In the genomic region with DNA sequence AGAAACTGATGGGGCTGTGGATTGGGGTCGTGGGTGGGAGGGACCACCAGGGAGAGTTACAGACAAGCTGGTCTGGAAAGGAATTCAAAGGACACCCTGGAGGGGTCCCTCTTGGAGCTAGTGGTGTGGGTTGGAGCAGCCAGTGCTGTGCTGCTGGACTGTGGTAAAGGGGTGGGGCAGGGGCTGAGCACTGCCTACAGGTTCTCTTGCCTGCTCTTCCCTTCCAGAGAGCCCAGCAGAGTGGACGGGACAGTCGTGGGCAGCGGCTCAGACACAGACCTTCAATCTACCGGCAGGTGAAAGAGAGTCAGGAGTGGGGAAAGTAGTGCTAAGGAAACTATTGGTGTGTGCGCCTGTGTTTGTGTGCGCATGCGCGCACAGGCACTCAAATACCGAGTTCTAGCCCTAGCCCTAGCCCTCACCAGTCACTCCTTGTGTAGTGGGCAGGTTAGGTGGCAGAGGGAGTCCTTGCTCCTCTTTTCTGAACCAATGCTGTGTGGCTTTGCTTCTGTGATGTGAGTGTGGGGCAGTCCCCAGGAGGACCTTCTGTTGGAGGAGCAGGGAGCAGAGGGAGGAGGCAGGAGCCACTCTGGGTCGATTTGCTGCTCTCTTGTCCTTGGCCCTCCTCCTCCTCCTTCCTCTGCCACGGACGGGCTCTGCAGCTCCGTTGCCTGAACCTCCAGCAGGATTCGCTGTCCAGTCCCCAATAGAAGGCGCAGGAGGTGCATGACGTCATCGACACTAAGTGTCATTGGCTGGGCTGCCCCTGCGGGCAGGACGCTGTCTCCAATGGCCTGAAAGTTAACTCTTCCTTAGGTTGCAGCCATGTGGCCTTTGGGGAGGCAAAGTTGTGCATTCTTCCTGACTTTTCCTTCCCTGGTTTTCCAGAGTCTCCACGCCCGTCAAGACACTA, we compare ENCODE assay signal across 8 mouse cellular contexts. TPM values are rescaled to one million over a fixed set of nuclear protein-coding genes. Genes with fewer than 3 reads are reported as not detected.
DNase-seq lines count a peak whose midpoint lies in the region; ATAC-seq lines count a peak whose summit lies in the region.

No protein-coding gene starts in this region.

- 12% methylated on average over 21 of the region's 22 CpGs for WGBS in intestine, embryonic 15.5 days
- WGBS in midbrain, embryonic 11.5 days, result 11% methylated on average over 22 of the region's 22 CpGs

- peak overlapping the region; percentile 38 for H3K4me3 ChIP-seq in intestine, embryonic 15.5 days (replicated peaks)
- H3K4me3 ChIP-seq in midbrain, embryonic 11.5 days (ENCODE audit: low read depth, low read length), result peak overlapping the region; percentile 20

- DNase-seq in adrenal gland, postnatal 10 days, result peak; percentile 95
- DNase-seq in embryo, embryonic 11.5 days (ENCODE audit: low read depth, low spot score), result peak; percentile 93
- DNase-seq in gastrocnemius, postnatal 36 days, result peak; percentile 78 to 90
- DNase-seq in left cerebral cortex, postnatal 36 days (ENCODE audit: low spot score in 2 of 2), result peak; percentile 86 to 87
- DNase-seq in midbrain, embryonic 11.5 days (ENCODE audit: low spot score, missing footprints), result peak; percentile 97
- peak; percentile 96 for DNase-seq in skeletal muscle tissue, adult 2 months (ENCODE audit: low read depth, low spot score)

- H3K36me3 ChIP-seq in intestine, embryonic 15.5 days, result no peaks in the 10 kb centered on the region
- H3K36me3 ChIP-seq in midbrain, embryonic 11.5 days (ENCODE audit: control insufficient read depth, insufficient read depth, low read length), result no peaks in the 10 kb centered on the region

- H3K4me2 ChIP-seq in intestine, embryonic 15.5 days (replicated peaks), result peak overlapping the region; percentile 73
- peak overlapping the region; percentile 36 for H3K4me2 ChIP-seq in midbrain, embryonic 11.5 days

- peaks cover 43% of the 10 kb centered on the region for H3K4me1 ChIP-seq in intestine, embryonic 15.5 days (replicated peaks)
- peaks cover 49% of the 10 kb centered on the region for H3K4me1 ChIP-seq in midbrain, embryonic 11.5 days (ENCODE audit: control insufficient read depth, insufficient read depth, low read length)

- intact Hi-C loops in gastrocnemius, postnatal 36 days (cut with DNase I), result no loop called here
- intact Hi-C loops in left cerebral cortex, postnatal 36 days (cut with DNase I), result no loop called here

- ATAC-seq in intestine, embryonic 15.5 days, result peak; percentile 95
- peak; percentile 91 for ATAC-seq in midbrain, embryonic 11.5 days (ENCODE audit: low FRiP score)
- no peak for ATAC-seq in activated CD4-positive, CD25-positive, alpha-beta regulatory T cell, adult 4 months

- peaks cover 28% of the 10 kb centered on the region for H3K27me3 ChIP-seq in intestine, embryonic 15.5 days (replicated peaks)
- peaks cover 25% of the 10 kb centered on the region for H3K27me3 ChIP-seq in midbrain, embryonic 11.5 days (ENCODE audit: control insufficient read depth, insufficient read depth, low read length)

- H3K9ac ChIP-seq in intestine, embryonic 15.5 days, result peak overlapping the region; percentile 31; the same call in 1 of the 2 replicates
- H3K9ac ChIP-seq in midbrain, embryonic 11.5 days (ENCODE audit: low read length), result peak overlapping the region; percentile 59

- no peaks in the 10 kb centered on the region for H3K9me3 ChIP-seq in intestine, embryonic 15.5 days
- H3K9me3 ChIP-seq in midbrain, embryonic 11.5 days (ENCODE audit: control insufficient read depth, low read length), result no peaks in the 10 kb centered on the region

- H3K27ac ChIP-seq in intestine, embryonic 15.5 days, result peak overlapping the region; percentile 86
- peak overlapping the region; percentile 73 for H3K27ac ChIP-seq in midbrain, embryonic 11.5 days (ENCODE audit: low read depth, low read length)

RNA-seq across cellular contexts. Expression of a gene that starts 3.5 kb away (rescaled TPM):
- 10 to 100 TPM; 40.8 to 44.7 TPM for total RNA-seq in adrenal gland, postnatal 10 days (2021)
- 10 to 100 TPM in 1 of 2 experiments, 1 to 10 TPM in 1; 8.4 to 13.6 TPM for total RNA-seq in gastrocnemius, postnatal 36 days (2021)
- polyA plus RNA-seq in intestine, embryonic 15.5 days (2015; fragmentation: Nextera tagmentation; extraction: Ambion mirVana), result 12.5 and 12.9 TPM in 2 replicates
- total RNA-seq in left cerebral cortex, postnatal 36 days (2021), result 10 to 100 TPM; 44.2 TPM
- 1.7 and 2.1 TPM in 2 replicates for polyA plus RNA-seq in midbrain, embryonic 11.5 days (2014; fragmentation: Nextera tagmentation; extraction: Ambion mirVana)
- polyA plus RNA-seq in activated CD4-positive, CD25-positive, alpha-beta regulatory T cell, adult 4 months (2017; shearing (Covaris generic)), result not detected

RNA-seq across cellular contexts. Expression of a gene that starts 4.2 kb away (rescaled TPM):
- total RNA-seq in adrenal gland, postnatal 10 days (2021), result 1 to 10 TPM; 4.1 to 6.0 TPM
- total RNA-seq in gastrocnemius, postnatal 36 days (2021), result under 1 TPM; 0.46 to 0.74 TPM
- polyA plus RNA-seq in intestine, embryonic 15.5 days (2015; fragmentation: Nextera tagmentation; extraction: Ambion mirVana), result 1.0 and 1.3 TPM in 2 replicates
- 1 to 10 TPM; 4.3 to 6.2 TPM for total RNA-seq in left cerebral cortex, postnatal 36 days (2021)
- polyA plus RNA-seq in midbrain, embryonic 11.5 days (2014; fragmentation: Nextera tagmentation; extraction: Ambion mirVana), result 0.22 and 1.0 TPM in 2 replicates
- not detected for polyA plus RNA-seq in activated CD4-positive, CD25-positive, alpha-beta regulatory T cell, adult 4 months (2017; shearing (Covaris generic))

RNA-seq across cellular contexts. Expression of a gene that starts 30.7 kb away (rescaled TPM):
- 10 to 100 TPM; 11.1 to 14.4 TPM for total RNA-seq in adrenal gland, postnatal 10 days (2021)
- total RNA-seq in gastrocnemius, postnatal 36 days (2021), result 10 to 100 TPM in 1 of 2 experiments, 1 to 10 TPM in 1; 9.4 to 10.2 TPM
- polyA plus RNA-seq in intestine, embryonic 15.5 days (2015; fragmentation: Nextera tagmentation; extraction: Ambion mirVana), result 8.4 and 8.9 TPM in 2 replicates
- total RNA-seq in left cerebral cortex, postnatal 36 days (2021), result 1 to 10 TPM in 1 of 2 experiments, under 1 TPM in 1; 0.84 to 1.9 TPM
- 1.2 and 1.3 TPM in 2 replicates for polyA plus RNA-seq in midbrain, embryonic 11.5 days (2014; fragmentation: Nextera tagmentation; extraction: Ambion mirVana)
- polyA plus RNA-seq in activated CD4-positive, CD25-positive, alpha-beta regulatory T cell, adult 4 months (2017; shearing (Covaris generic)), result 1 to 10 TPM; 4.9 to 5.0 TPM
